Mouse (Mus musculus): ENCODE measurements around the gene Whamm.

GRCm38 (mm10) chr7:81561211-81561610 lies 9.9 kb upstream of the Whamm start:
- TF ChIP-seq CTCF (IDR thresholded peaks at IDR 0.05; ENCODE audit: low read depth): no peak
- no peak for TF ChIP-seq EP300 (IDR thresholded peaks at IDR 0.05; ENCODE audit: low read depth)

Data from heart, postnatal 0 days (tissue).